In genomic region chr14:8213803-8214224, GRCm38 (mm10) we compare ENCODE assay signal across 7 mouse cellular contexts. TPM values are rescaled to one million over a fixed set of nuclear protein-coding genes. Genes with fewer than 3 reads are reported as not detected.
DNase-seq lines count a peak whose midpoint lies in the region; ATAC-seq lines count a peak whose summit lies in the region.

Gene Kctd6 (plus strand): TSS chr14:8214140.

- intact Hi-C loops in left cerebral cortex, postnatal 36 days (cut with DNase I) = loop anchor here (1.0 kb wide), 1 partner anchor 41 kb away; the partner anchor contains the start of gene Pdhb

- peak within 1 kb of the TSS; percentile 89 for H3K4me2 ChIP-seq in intestine, embryonic 16.5 days (ENCODE audit: low read depth, low read length)
- peak within 1 kb of the TSS; percentile 79 for H3K4me2 ChIP-seq in midbrain, embryonic 11.5 days

- peak; percentile 95 for ATAC-seq in intestine, embryonic 16.5 days
- ATAC-seq in midbrain, embryonic 11.5 days (ENCODE audit: low FRiP score) = peak; percentile 98

- no peaks in the 10 kb centered on the region for H3K36me3 ChIP-seq in intestine, embryonic 16.5 days (ENCODE audit: control insufficient read depth, insufficient read depth, low read length)
- H3K36me3 ChIP-seq in midbrain, embryonic 11.5 days (ENCODE audit: control insufficient read depth, insufficient read depth, low read length) = no peaks in the 10 kb centered on the region

- WGBS in intestine, embryonic 16.5 days = under 1% methylated on average over 26 of the region's 49 CpGs
- under 1% methylated on average over 31 of the region's 49 CpGs for WGBS in midbrain, embryonic 11.5 days

- H3K27me3 ChIP-seq in intestine, embryonic 16.5 days (replicated peaks; ENCODE audit: control insufficient read depth, insufficient read depth, low read length) = no peaks in the 10 kb centered on the region
- peaks cover 20% of the 10 kb centered on the region for H3K27me3 ChIP-seq in midbrain, embryonic 11.5 days (ENCODE audit: control insufficient read depth, insufficient read depth, low read length)

- no peaks in the 10 kb centered on the region for H3K9me3 ChIP-seq in intestine, embryonic 16.5 days (ENCODE audit: control insufficient read depth, low read length)
- no peaks in the 10 kb centered on the region for H3K9me3 ChIP-seq in midbrain, embryonic 11.5 days (ENCODE audit: control insufficient read depth, low read length)

- peak; percentile 97 for DNase-seq in adrenal gland, adult 8-10 months
- DNase-seq in embryo, embryonic 9.5 days (ENCODE audit: extremely low spot score) = peak; percentile 99
- peak; percentile 100 for DNase-seq in gastrocnemius, postnatal 4 days (ENCODE audit: low spot score in 2 of 2)
- DNase-seq in left cerebral cortex, postnatal 36 days (ENCODE audit: low spot score in 2 of 2) = peak; percentile 97 to 98
- peak; percentile 100 for DNase-seq in midbrain, embryonic 11.5 days (ENCODE audit: low spot score, missing footprints)
- DNase-seq in skeletal muscle tissue, adult 2 months (ENCODE audit: low read depth, low spot score) = peak; percentile 96

- H3K4me3 ChIP-seq in intestine, embryonic 16.5 days (ENCODE audit: low read length) = peak within 1 kb of the TSS; percentile 65
- peak within 1 kb of the TSS; percentile 75 for H3K4me3 ChIP-seq in midbrain, embryonic 11.5 days (ENCODE audit: low read depth, low read length)

- peaks cover 11% of the 10 kb centered on the region for H3K4me1 ChIP-seq in intestine, embryonic 16.5 days (ENCODE audit: control insufficient read depth, insufficient read depth, low read length)
- H3K4me1 ChIP-seq in midbrain, embryonic 11.5 days (ENCODE audit: control insufficient read depth, insufficient read depth, low read length) = peaks cover 6% of the 10 kb centered on the region

- peak within 1 kb of the TSS; percentile 96 for H3K9ac ChIP-seq in intestine, embryonic 16.5 days (ENCODE audit: low read depth, low read length)
- H3K9ac ChIP-seq in midbrain, embryonic 11.5 days (ENCODE audit: low read length) = peak within 1 kb of the TSS; percentile 84

- H3K27ac ChIP-seq in intestine, embryonic 16.5 days (ENCODE audit: low read length) = peak within 1 kb of the TSS; percentile 97
- H3K27ac ChIP-seq in midbrain, embryonic 11.5 days (ENCODE audit: low read depth, low read length) = peak within 1 kb of the TSS; percentile 69

RNA-seq across cellular contexts. Expression of gene Kctd6, which starts in this region (rescaled TPM):
- total RNA-seq in adrenal gland, adult 8-10 months (2022) = 10 to 100 TPM; 15.1 to 22.2 (median 18.1) TPM
- total RNA-seq in gastrocnemius, postnatal 4 days (2021) = 10 to 100 TPM in 1 of 2 experiments, 1 to 10 TPM in 1; 7.7 to 11.5 TPM
- 2.1 and 2.2 TPM in 2 replicates for polyA plus RNA-seq in intestine, embryonic 16.5 days (2015; fragmentation: Nextera tagmentation; extraction: Ambion mirVana)
- total RNA-seq in left cerebral cortex, postnatal 36 days (2021) = 10 to 100 TPM; 36.5 to 40.9 TPM
- polyA plus RNA-seq in midbrain, embryonic 11.5 days (2014; fragmentation: Nextera tagmentation; extraction: Ambion mirVana) = 8.2 and 10.8 TPM in 2 replicates

Comparison
In these comparisons a context has a peak if more than half of its experiments do, and no peak if none do; other contexts are left out.
1. Peak in every context shown above with its lines: DNase-seq, ATAC-seq, H3K4me3 ChIP-seq and H3K27ac ChIP-seq.